Mouse (Mus musculus) urinary bladder, adult 2 months (tissue): ENCODE measurements at regions not wholly inside any gene's neighbourhood (a gene's known extent, or its start where the extent isn't known, plus 50 kb on each side); places are given as distances from the start of the nearest gene placed in this dataset.

Experiments used
- DNase-seq: peaks from one replicate; pipeline ENCODE4 v3.0.0; 2022; ENCODE audit warnings: low spot score

GRCm38 (mm10) chr1:186444701-186445131 is 261.1 kb downstream of the Tgfb2 start:
- DNase-seq = no peak

DNA sequence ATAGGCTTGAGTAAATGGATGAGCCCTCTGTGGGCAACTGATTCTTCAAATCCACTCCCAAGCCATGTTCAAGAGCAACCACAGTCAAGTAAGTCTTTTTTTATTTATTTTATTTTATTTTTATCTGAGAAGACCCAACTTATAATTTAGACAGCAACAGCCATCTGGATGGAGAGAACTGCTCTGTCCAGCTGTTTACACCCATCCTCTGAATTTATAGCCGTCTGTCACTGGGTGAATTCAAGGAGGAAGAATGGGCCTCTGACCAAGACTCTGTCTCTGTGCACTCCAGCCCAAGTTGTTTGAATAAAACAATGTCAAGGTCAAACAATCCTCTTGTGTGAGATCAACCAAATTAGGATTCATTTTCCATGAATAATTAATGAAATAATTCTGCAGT is 263.6 kb downstream of the Tgfb2 start:
- no peak for DNase-seq

- DNase-seq = no peak
Observed at GRCm38 (mm10) chr1:186435336-186435972, 270.3 kb downstream of the Tgfb2 start.

GRCm38 (mm10) chr1:186434782-186435181 is 271.0 kb downstream of the Tgfb2 start:
- DNase-seq = no peak

GRCm38 (mm10) chr1:186434007-186434406 is 271.8 kb downstream of the Tgfb2 start:
- no peak for DNase-seq

DNA sequence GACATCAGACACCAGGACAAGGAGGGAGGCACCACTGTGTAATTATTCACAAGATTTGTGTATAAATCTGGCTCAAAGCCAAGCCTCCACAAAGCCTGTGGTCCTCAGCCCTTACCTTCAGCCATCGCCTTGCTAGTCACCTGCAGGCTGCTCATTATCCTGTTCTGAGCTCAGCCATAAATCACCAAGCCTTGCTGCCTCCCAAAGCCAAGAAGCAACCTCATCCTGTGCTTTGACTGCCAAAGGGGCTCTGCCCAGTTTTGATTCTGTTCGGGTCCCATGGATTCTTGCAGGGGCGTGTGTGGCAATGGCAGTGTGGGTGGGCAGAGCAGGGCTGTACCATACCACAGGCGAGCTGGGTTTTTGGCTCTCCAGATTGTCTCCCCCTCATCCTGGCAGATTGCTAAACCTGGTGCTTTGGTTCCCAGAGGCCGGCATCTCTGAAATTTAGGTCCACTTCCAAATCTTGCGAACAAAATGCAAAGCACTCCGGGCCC is 272.6 kb downstream of the Tgfb2 start:
- no peak for DNase-seq

DNA sequence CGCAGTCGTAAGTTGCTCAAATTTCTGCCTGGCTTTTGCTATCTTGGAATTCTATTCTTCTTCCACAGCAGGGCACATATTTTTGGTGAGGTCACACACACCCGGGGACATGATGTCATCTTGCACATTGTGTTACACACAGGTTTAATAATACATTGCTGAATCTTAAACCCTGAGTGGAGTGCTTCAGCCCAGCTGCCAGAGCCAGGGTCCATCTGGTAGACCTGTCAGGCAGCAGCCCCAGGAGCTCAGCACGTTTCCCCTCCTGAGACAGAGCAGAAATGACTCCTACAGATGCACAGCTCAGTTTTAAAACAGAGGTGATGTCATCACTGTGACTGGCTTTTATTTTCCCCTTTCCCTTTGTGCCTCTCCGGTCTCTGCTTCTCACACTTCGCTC is 280.4 kb downstream of the Tgfb2 start:
- no peak for DNase-seq

- no peak for DNase-seq
Observed at GRCm38 (mm10) chr1:186424084-186424483, 281.7 kb downstream of the Tgfb2 start.

DNA sequence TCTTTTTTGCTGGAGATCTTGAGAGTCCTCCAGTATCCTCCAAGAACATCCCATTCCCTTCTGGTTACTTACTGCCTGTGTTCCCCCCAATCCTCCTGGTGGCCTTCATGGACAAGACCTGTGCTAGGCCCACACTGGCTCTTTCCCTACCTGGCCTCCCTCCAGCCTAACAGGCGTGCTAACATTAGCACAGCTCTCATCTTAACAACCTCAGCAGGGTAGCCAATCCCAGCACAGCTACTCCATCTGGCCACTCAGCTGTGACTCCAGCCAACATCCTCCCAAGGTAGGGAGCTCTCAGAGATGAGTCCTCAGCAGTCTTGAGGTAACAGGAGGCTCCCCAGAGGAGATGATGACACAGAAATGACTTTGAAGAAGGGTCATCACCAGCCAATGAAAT is 288.7 kb downstream of the Tgfb2 start:
- DNase-seq = no peak

- DNase-seq = no peak
Observed at GRCm38 (mm10) chr1:186415321-186415720, 290.5 kb downstream of the Tgfb2 start.

DNA sequence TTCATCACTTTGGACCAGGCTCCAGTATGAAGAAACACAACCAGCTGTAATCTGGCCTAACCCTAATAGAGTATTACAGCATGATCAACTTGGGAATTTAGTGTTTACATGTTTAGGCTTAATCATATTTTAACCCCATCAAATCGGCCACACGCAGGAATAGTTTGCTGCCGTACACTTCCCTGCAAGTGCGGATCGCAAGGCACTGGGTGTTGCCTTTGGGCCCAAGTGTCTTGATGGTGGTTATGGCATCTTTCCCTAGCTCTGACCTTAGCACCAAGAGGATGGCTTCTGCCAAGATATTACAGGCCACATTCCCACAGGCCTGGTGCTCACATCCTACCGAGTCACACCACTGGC is 291.9 kb downstream of the Tgfb2 start:
- DNase-seq = no peak

GRCm38 (mm10) chr1:186413064-186413885 is 292.5 kb downstream of the Tgfb2 start:
- DNase-seq = no peak

GRCm38 (mm10) chr1:186412296-186412695 is 293.5 kb downstream of the Tgfb2 start:
- DNase-seq = no peak

DNA sequence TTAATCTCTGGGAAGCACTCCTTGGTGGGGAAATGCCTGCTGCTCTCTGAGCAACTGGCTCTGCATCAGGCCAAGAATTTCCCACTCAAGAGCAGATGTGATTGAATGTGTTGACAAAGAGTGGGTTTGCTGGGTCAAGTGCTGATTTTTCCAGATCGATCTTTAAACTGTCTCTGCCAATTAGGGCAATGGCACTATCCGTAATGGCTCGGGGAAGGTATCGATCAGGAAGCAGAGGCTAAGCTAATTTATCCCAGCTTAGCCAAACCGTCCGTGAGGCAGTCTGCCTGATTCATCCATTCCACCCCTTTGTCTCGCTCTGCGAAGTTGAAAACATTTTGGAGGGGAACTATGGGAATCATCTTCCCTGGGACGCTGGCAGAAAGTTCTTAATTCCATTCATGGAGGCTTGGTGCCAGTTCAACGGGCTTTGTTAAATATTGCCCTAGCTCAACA is 291.9 kb upstream of the Lyplal1 start:
- DNase-seq = no peak

- DNase-seq = no peak
Observed at GRCm38 (mm10) chr1:186407656-186408055, 290.5 kb upstream of the Lyplal1 start.

GRCm38 (mm10) chr1:186405693-186406092 is 288.6 kb upstream of the Lyplal1 start:
- DNase-seq = no peak

DNA sequence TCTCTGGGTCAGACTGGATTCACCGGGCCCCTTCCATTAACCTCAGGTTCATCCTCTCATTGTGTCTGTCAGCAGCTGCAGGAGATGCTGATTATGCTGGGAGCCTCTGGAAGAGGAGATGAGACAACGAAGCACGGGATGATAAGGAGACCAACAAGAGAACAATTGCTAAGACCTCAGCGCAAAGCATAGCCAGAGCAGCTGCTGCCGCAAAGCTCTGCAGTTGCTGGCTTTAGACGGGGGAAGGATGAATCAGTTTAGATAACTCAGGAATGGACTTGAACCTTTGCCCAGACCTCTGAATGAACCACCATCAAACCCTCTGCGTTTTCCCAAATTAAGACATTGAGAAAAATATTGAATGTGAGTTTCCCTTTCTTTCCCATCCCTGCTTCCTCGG is 282.7 kb upstream of the Lyplal1 start:
- DNase-seq = no peak

DNA sequence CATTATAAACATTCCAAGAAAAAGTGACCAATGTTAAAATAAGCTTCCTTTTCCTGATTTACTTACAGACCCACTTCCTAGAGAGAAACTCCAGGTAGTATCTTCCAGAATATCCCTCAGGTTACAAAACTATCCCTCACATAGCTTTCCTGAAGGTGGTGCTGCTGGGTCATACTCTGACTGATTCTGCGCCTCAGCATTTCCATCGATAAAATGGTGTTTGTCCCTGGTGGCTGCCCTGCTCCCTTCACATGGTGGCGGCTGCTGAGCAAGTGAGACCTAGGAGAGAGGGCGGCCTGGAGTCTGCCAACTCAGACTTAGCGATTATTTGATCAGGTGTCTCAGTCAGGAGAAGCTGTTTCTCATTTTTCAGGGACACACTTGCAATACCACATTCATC is 275.9 kb upstream of the Lyplal1 start:
- DNase-seq = no peak

DNA sequence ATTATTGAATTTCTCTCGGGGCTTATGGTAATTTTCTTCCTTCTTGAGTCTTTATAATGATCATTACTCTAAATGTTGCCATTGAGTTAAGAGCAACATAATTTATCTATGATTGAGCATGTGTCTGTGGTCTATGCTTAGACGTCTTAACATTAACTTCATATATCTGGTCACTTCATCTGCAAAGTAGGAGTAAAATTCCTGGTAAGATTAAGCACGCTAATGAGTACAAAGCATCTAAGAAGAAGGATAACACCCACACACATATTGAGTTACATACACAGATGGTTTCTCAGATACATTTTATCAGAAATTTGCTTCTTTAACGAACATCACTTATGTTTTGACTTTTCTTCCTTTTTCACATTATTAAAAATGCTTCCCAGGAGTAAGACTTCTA is 267.3 kb upstream of the Lyplal1 start:
- no peak for DNase-seq

DNA sequence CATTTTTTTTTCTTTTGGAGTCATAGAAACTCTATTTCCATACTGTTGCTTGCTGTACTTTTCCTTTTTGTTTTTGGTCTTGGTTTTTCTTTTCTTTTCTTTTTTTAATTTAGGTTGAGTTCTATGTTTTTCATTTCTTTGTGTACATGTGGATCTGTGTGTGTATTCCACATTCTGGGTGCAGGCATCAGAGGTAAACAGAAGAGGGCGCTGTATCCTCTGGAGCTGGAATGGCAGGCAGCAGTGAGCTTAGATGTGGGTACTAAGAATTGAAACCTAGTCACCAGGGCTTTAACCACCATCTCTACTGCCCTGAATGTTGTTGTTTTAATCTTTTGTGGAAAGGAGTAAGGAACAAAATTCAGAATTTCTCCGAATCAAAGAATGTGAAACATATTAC is 266.3 kb upstream of the Lyplal1 start:
- DNase-seq = no peak

DNA sequence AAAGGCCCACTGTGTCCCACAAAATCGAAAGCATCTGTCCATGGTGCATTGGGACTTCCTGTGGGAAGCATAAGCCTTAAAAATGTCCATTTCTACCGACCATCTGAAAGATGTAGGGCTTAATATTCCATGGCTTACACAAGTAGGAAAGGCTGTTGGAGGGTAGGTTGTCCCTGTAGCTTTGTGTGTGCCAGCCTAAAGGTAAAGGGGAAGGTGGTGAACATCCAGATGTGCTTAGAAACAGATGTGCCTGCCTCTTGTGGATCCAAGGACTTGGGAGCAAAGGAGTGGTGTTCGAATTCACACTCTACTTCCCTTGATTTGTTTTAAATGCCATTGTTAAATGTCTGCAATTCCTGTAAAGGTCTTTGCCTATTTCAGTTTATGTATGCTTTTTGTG is 265.9 kb upstream of the Lyplal1 start:
- no peak for DNase-seq

DNA sequence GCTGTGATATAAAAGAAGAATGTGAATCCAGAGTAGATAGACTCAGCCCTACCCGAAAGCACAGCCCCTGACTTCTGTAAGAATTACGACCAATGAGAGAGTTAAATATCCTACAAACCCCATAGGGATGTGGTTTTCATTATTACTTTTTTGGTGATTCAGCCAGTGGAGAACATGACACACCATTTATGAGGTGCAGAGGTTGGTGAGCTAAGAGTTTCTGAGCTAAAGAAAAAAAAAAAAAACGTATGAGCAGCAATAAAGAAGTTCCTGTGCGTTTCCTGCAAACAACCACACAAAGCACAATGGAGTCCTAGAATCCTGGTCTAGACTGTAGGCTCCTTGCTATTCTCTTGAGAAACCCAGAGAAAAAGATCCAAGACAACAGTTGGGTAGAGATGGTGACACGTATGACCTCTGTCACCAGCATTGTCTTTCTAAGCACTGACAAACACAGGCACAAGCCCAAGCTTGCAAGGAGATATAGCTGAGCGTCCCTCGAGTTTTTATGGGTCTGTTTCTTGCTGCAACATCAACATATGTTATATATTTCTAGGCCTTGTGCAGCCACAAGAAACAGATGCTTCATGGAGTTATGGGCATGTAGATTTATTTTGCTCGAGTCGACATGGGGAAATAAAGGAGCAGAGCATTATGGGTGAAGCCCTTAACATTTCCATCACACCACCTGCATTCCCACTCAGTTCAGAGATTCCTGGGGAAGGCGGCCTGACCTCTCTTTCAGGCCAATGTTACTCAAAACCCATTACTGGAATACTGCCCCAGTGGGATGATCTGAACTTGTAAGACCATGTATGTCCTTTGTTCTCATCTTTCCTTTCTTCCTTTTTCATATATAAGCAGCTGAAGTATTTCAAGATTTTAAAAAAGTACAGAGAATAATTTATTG is 263.1 kb upstream of the Lyplal1 start:
- DNase-seq = no peak
